Mouse (Mus musculus): ENCODE results near the gene Prkaca.

DNA sequence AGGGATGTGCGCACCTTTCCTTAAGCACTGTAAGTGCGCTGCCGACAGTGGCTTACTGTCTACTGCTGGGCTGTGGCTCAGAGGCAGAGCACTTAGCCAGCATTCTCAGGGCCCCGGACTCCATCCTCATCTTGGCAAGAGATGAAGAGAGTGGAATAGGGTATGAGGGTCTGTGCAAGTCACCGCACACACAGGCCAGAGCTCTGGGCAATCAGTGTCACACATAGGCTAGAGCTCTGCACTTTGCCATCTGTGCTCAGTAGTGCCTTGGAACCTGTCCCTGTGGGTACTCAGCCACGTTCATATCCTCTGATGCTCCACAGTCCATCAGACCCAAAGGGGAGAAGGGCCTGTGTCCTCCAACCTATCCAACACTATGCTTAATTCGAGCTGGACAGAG lies 8.7 kb downstream of the Prkaca start:
- TF ChIP-seq POLR2A (IDR thresholded peaks at IDR 0.05; ENCODE audit: insufficient read length, low read depth) (no peak), USF1 (IDR thresholded peaks at IDR 0.05; ENCODE audit: low read depth) (no peak), REST (IDR thresholded peaks at IDR 0.05; ENCODE audit: insufficient read depth, insufficient read length) (no peak), TCF12 (IDR thresholded peaks at IDR 0.05; ENCODE audit: insufficient read depth, poor library complexity, severe bottlenecking) (no peak), POLR2AphosphoS2 (IDR thresholded peaks at IDR 0.05; ENCODE audit: insufficient read length, low read depth) (no peak), SRF (IDR thresholded peaks at IDR 0.05; ENCODE audit: control insufficient read depth, insufficient read length, low read depth) (no peak), E2F4 (IDR thresholded peaks at IDR 0.05; ENCODE audit: insufficient read depth) (no peak), CEBPB (IDR thresholded peaks at IDR 0.05; ENCODE audit: insufficient read depth, poor library complexity, severe bottlenecking) (no peak), MYOD1 (IDR thresholded peaks at IDR 0.05; ENCODE audit: control insufficient read depth in 1 of 3, insufficient read length in 2 of 3, low read depth in 2 of 3) (no peak)

All from myocyte (in vitro differentiated cells).